Mouse (Mus musculus): ENCODE measurements around the gene Actn3. TPM values are rescaled to one million over a fixed set of nuclear protein-coding genes. Genes with fewer than 3 reads are reported as not detected.

Gene Actn3
- polyA plus RNA-seq (2012; ENCODE audit: insufficient read depth, insufficient read length, missing spikeins): 0.56 TPM in 1 of 2 replicates, not detected in the other

DNA sequence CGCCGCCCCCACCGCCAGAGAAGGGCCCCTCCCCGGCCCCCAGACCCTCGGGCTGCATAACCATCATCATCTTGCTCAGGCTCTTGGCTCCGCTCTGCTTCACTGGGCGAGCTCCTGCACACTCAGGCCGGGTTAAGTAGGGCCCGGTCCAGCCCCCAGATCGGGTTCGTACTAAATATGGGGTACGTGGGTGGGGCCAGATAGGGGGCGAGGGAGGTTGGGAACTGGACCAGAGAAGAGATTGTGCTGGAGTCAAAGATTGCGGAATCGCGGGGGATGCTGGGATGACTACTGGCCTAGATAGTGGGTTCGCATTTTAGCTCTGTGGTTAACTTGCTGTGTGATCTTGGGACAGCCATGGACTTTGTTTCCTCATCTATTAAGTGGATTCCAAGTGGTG, at the start of gene Actn3:
Actn3 (minus strand) TSS at position 125 of the 400 bp plus-strand sequence.
- Histone ChIP-seq H3K4me3 (ENCODE audit: insufficient read depth, low read length) (peak within 1 kb of the TSS; percentile 89), H3K27ac (ENCODE audit: insufficient read depth, low read depth, low read length) (no peak within 1 kb of the TSS), H3K4me1 (ENCODE audit: control insufficient read depth, insufficient read depth, low read length) (peaks cover 11% of the 10 kb centered on the region)
- no peak for TF ChIP-seq CTCF (IDR thresholded peaks at IDR 0.05; ENCODE audit: low read depth, low read length)
- no peak for TF ChIP-seq POLR2A (IDR thresholded peaks at IDR 0.05; ENCODE audit: borderline replicate concordance, low read depth, low read length)

GRCm38 (mm10) chr19:4925121-4925860, 47.6 kb upstream of the Actn3 start:
- TF ChIP-seq POLR2A (IDR thresholded peaks at IDR 0.05; ENCODE audit: borderline replicate concordance, low read depth, low read length) (no peak), CTCF (IDR thresholded peaks at IDR 0.05; ENCODE audit: low read depth, low read length) (no peak)
- no peak overlapping the region for H3K4me3 ChIP-seq (ENCODE audit: insufficient read depth, low read length)
- H3K27ac ChIP-seq (ENCODE audit: insufficient read depth, low read depth, low read length): no peak overlapping the region
- peaks cover 19% of the 10 kb centered on the region for H3K4me1 ChIP-seq (ENCODE audit: control insufficient read depth, insufficient read depth, low read length)

DNA sequence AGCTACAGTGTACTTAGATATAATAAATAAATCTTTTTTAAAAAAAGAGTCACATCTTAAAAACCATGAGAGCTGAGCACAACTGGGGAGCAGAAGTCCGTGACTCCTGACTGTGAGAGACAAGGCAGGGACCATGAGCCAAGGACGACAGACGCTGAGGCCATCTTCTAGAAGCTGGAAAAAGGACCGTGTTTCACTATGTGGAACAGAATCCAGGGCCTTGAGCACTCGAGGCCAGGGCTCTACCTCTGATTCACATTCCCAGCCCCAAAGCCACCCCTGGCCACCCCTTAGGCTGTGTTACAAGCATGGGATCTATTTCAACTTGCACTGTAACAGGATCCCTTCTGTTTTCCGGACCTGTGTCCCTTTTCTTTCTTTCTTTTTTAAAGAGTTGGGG, 41.9 kb upstream of the Actn3 start:
- Histone ChIP-seq H3K4me1 (ENCODE audit: control insufficient read depth, insufficient read depth, low read length) (no peaks in the 10 kb centered on the region), H3K27ac (ENCODE audit: insufficient read depth, low read depth, low read length) (no peak overlapping the region), H3K4me3 (ENCODE audit: insufficient read depth, low read length) (no peak overlapping the region)
- no peak for TF ChIP-seq CTCF (IDR thresholded peaks at IDR 0.05; ENCODE audit: low read depth, low read length)
- no peak for TF ChIP-seq POLR2A (IDR thresholded peaks at IDR 0.05; ENCODE audit: borderline replicate concordance, low read depth, low read length)

GRCm38 (mm10) chr19:4916827-4917226, 39.1 kb upstream of the Actn3 start:
- no peak overlapping the region for H3K4me3 ChIP-seq (ENCODE audit: insufficient read depth, low read length)
- TF ChIP-seq POLR2A (IDR thresholded peaks at IDR 0.05; ENCODE audit: borderline replicate concordance, low read depth, low read length) (no peak), CTCF (IDR thresholded peaks at IDR 0.05; ENCODE audit: low read depth, low read length) (no peak)
- no peak overlapping the region for H3K27ac ChIP-seq (ENCODE audit: insufficient read depth, low read depth, low read length)
- no peaks in the 10 kb centered on the region for H3K4me1 ChIP-seq (ENCODE audit: control insufficient read depth, insufficient read depth, low read length)

GRCm38 (mm10) chr19:4915924-4916603, 38.4 kb upstream of the Actn3 start:
- Histone ChIP-seq H3K4me1 (ENCODE audit: control insufficient read depth, insufficient read depth, low read length) (no peaks in the 10 kb centered on the region), H3K27ac (ENCODE audit: insufficient read depth, low read depth, low read length) (no peak overlapping the region), H3K4me3 (ENCODE audit: insufficient read depth, low read length) (no peak overlapping the region)
- no peak for TF ChIP-seq CTCF (IDR thresholded peaks at IDR 0.05; ENCODE audit: low read depth, low read length)
- no peak for TF ChIP-seq POLR2A (IDR thresholded peaks at IDR 0.05; ENCODE audit: borderline replicate concordance, low read depth, low read length)

GRCm38 (mm10) chr19:4909376-4909775, 31.7 kb upstream of the Actn3 start:
- no peak overlapping the region for H3K4me3 ChIP-seq (ENCODE audit: insufficient read depth, low read length)
- H3K4me1 ChIP-seq (ENCODE audit: control insufficient read depth, insufficient read depth, low read length): peaks cover 5% of the 10 kb centered on the region
- no peak overlapping the region for H3K27ac ChIP-seq (ENCODE audit: insufficient read depth, low read depth, low read length)
- TF ChIP-seq CTCF (IDR thresholded peaks at IDR 0.05; ENCODE audit: low read depth, low read length) (no peak), POLR2A (IDR thresholded peaks at IDR 0.05; ENCODE audit: borderline replicate concordance, low read depth, low read length) (no peak)

GRCm38 (mm10) chr19:4908107-4908506, 30.4 kb upstream of the Actn3 start:
- Histone ChIP-seq H3K27ac (ENCODE audit: insufficient read depth, low read depth, low read length) (no peak overlapping the region), H3K4me3 (ENCODE audit: insufficient read depth, low read length) (no peak overlapping the region), H3K4me1 (ENCODE audit: control insufficient read depth, insufficient read depth, low read length) (peaks cover 5% of the 10 kb centered on the region)
- TF ChIP-seq CTCF (IDR thresholded peaks at IDR 0.05; ENCODE audit: low read depth, low read length) (peak; percentile 42; the same call in 1 of the 2 replicates), POLR2A (IDR thresholded peaks at IDR 0.05; ENCODE audit: borderline replicate concordance, low read depth, low read length) (no peak)

DNA sequence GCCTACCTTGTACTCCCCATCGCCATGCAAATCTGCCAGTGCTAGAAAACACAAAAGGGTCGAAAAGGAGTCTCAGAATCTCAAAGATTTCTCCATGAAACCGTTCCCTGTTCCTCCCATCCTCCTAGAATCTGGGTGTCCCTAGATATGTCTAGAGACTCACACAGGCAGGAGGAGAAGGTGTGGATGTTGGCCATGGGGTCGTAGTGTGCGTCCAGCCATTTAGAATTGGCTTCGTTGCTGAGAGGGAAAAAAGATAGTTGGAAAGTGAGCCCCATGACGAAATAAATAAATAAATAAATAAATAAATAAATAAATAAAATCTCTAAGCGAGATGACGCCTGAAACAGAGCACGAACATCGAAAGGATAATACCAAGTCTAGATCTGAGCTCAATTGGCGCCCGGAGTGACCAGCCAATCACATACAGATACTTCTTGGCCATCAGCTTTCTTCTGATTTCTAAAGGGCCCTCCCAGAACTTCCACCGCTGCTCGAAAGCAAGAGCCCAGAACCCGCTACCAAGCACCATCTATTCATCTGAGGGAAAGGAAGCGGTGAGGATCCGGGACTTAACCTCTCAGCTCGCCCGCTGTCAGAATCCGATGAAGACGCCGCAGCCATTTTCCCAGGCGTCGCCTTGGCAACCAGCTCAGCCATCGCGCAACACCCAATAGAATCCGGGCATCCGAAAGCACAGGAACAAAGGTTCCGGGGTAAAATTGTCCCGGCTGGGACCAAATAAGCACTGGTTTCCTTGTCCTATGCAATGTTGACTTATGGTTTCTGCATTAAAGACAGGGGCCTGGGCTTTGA, 28.5 kb upstream of the Actn3 start, which contains the start of gene Bbs1:
Bbs1 (minus strand) TSS at position 650 of the 816 bp plus-strand sequence.
- Histone ChIP-seq H3K27ac (ENCODE audit: insufficient read depth, low read depth, low read length) (no peak within 1 kb of the TSS), H3K4me1 (ENCODE audit: control insufficient read depth, insufficient read depth, low read length) (peaks cover 5% of the 10 kb centered on the region), H3K4me3 (ENCODE audit: insufficient read depth, low read length) (peak within 1 kb of the TSS; percentile 95)
- TF ChIP-seq CTCF (IDR thresholded peaks at IDR 0.05; ENCODE audit: low read depth, low read length) (no peak), POLR2A (IDR thresholded peaks at IDR 0.05; ENCODE audit: borderline replicate concordance, low read depth, low read length) (no peak)

DNA sequence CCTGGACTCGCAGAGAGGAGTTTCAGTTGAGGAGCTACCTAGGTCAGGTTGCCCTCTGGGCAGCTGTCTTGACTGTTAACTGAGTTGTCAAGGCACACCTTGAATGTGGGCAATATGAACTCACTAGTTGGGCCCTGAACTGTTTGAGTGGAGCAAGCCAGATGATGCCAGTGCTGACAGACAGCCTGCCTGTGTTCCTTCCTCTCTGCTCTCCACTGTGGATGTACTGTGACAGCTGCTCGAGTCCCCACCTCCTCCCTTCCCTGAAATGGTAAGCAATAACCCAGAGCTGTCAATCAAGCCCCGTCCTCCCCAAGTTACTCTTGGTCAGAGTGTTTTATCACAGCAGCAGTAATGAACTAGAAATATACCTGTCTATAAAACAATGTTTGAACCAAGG, 22.2 kb upstream of the Actn3 start:
- TF ChIP-seq POLR2A (IDR thresholded peaks at IDR 0.05; ENCODE audit: borderline replicate concordance, low read depth, low read length): no peak
- TF ChIP-seq CTCF (IDR thresholded peaks at IDR 0.05; ENCODE audit: low read depth, low read length): no peak
- Histone ChIP-seq H3K4me1 (ENCODE audit: control insufficient read depth, insufficient read depth, low read length) (no peaks in the 10 kb centered on the region), H3K4me3 (ENCODE audit: insufficient read depth, low read length) (no peak overlapping the region), H3K27ac (ENCODE audit: insufficient read depth, low read depth, low read length) (no peak overlapping the region)

All from bone marrow macrophage, adult 2 months (primary cell).